Mouse (Mus musculus) cerebellum, adult 11 months (tissue): ENCODE measurements around the gene 4930539E08Rik.

Source experiments
- DNase-seq: peaks from one replicate; pipeline ENCODE4 v3.0.0; 2022

The 4930539E08Rik gene

GRCm38 (mm10) chr17:28850511-28850910, 64.6 kb downstream of the 4930539E08Rik start:
- no peak for DNase-seq

GRCm38 (mm10) chr17:28846974-28847617, 68.0 kb downstream of the 4930539E08Rik start:
- DNase-seq = no peak
